Mouse (Mus musculus): Measurements from ENCODE around the gene Acot8. TPM values are rescaled to one million over a fixed set of nuclear protein-coding genes. Genes with fewer than 3 reads are reported as not detected.

Acot8 gene
- 12.0 and 18.0 TPM in 2 replicates for polyA plus RNA-seq (2015; fragmentation: Nextera tagmentation; extraction: Ambion mirVana)

GRCm38 (mm10) chr2:164804533-164805331 is at the start of gene Acot8, which contains the start of gene Zswim3:
Acot8 (minus strand) TSS chr2:164804882.
Zswim3 (plus strand) TSS chr2:164805098.
- under 1% methylated on average over 47 of the region's 47 CpGs for WGBS

DNA sequence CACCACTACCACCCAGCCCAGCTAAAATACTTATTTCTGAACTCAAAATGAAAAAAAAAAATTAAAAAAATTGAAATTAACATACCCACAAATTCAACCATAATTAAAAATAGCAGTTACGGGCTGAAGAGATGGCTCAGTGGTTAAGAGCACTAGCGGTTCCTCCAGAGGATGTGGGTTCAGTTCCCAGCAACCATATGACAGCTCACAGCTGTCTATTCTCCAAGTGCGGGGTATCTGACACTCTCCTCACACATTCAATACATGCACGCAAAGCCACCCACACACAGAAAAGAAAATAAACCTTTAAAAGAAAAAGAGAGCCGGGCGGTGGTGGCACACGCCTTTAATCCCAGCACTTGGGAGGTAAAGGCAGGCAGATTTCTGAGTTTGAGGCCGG is 45.4 kb upstream of the Acot8 start:
- H3K27me3 ChIP-seq (replicated peaks) = peaks cover 34% of the 10 kb centered on the region
- no peaks in the 10 kb centered on the region for H3K9me3 ChIP-seq
- H3K9ac ChIP-seq = no peak overlapping the region
- H3K27ac ChIP-seq (replicated peaks) = no peak overlapping the region
- H3K4me3 ChIP-seq = no peak overlapping the region
- 74% methylated on average over 8 of the region's 8 CpGs for WGBS
- H3K4me2 ChIP-seq = no peak overlapping the region
- ATAC-seq (ENCODE audit: extremely low read depth, insufficient number of reproducible peaks, low FRiP score, low TSS enrichment) = no peak
- no peaks in the 10 kb centered on the region for H3K4me1 ChIP-seq
- H3K36me3 ChIP-seq = no peaks in the 10 kb centered on the region

More at GRCm38 (mm10) chr2:164804533-164805331, at the start of gene Acot8, which contains the start of gene Zswim3:
- peak; percentile 95 for ATAC-seq (ENCODE audit: extremely low read depth, insufficient number of reproducible peaks, low FRiP score, low TSS enrichment)
- Histone ChIP-seq H3K4me3 (peak within 1 kb of the TSS; percentile 80), H3K9me3 (no peaks in the 10 kb centered on the region), H3K27ac (replicated peaks) (peak within 1 kb of the TSS; percentile 84), H3K36me3 (peaks cover 39% of the 10 kb centered on the region), H3K4me1 (peaks cover 33% of the 10 kb centered on the region), H3K4me2 (peak within 1 kb of the TSS; percentile 85), H3K9ac (peak within 1 kb of the TSS; percentile 93), H3K27me3 (replicated peaks) (no peaks in the 10 kb centered on the region)

DNA sequence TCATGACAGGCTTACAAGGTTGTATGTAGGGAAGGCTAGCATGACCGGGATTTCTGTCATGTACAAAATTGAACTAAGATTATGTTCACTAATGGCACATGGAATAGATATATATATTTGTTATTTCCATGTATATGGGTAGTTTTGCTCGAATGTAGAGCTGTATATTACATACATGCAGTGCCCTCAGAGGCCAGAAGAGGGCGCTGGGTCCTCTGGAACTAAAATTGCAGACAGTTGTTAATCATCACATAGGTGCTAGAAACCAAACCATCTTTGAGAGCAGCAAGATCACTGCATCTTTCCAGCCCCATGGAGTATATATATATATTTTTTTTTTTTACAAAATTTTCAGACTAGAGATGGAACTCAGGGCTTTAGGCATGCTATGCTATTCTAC is 41.1 kb upstream of the Acot8 start:
- Histone ChIP-seq H3K4me3 (no peak overlapping the region), H3K27me3 (replicated peaks) (no peaks in the 10 kb centered on the region), H3K9me3 (no peaks in the 10 kb centered on the region), H3K9ac (no peak overlapping the region), H3K4me2 (no peak overlapping the region), H3K36me3 (peaks cover 4% of the 10 kb centered on the region; the same call in 1 of the 2 replicates), H3K27ac (replicated peaks) (no peak overlapping the region), H3K4me1 (no peaks in the 10 kb centered on the region)
- 50% methylated on average over 3 of the region's 3 CpGs for WGBS
- ATAC-seq (ENCODE audit: extremely low read depth, insufficient number of reproducible peaks, low FRiP score, low TSS enrichment) = no peak

GRCm38 (mm10) chr2:164835164-164835563 is 30.5 kb upstream of the Acot8 start:
- 87% methylated on average over 4 of the region's 4 CpGs for WGBS
- H3K27ac ChIP-seq (replicated peaks) = no peak overlapping the region
- H3K4me1 ChIP-seq = peaks cover 31% of the 10 kb centered on the region
- H3K9me3 ChIP-seq = no peaks in the 10 kb centered on the region
- peak overlapping the region; percentile 94; the same call in 1 of the 2 replicates for H3K9ac ChIP-seq
- peak overlapping the region; percentile 81 for H3K4me3 ChIP-seq
- peaks cover 51% of the 10 kb centered on the region for H3K36me3 ChIP-seq
- peak overlapping the region; percentile 98 for H3K4me2 ChIP-seq
- no peaks in the 10 kb centered on the region for H3K27me3 ChIP-seq (replicated peaks)
- ATAC-seq (ENCODE audit: extremely low read depth, insufficient number of reproducible peaks, low FRiP score, low TSS enrichment) = no peak

GRCm38 (mm10) chr2:164834531-164834930 is 29.8 kb upstream of the Acot8 start:
- WGBS = 40% methylated on average over 8 of the region's 8 CpGs
- Histone ChIP-seq H3K4me3 (peak overlapping the region; percentile 81), H3K4me2 (peak overlapping the region; percentile 98), H3K9me3 (no peaks in the 10 kb centered on the region), H3K36me3 (peaks cover 49% of the 10 kb centered on the region), H3K27ac (replicated peaks) (peak overlapping the region; percentile 99), H3K9ac (peak overlapping the region; percentile 94), H3K27me3 (replicated peaks) (no peaks in the 10 kb centered on the region), H3K4me1 (peaks cover 31% of the 10 kb centered on the region)
- no peak for ATAC-seq (ENCODE audit: extremely low read depth, insufficient number of reproducible peaks, low FRiP score, low TSS enrichment)

DNA sequence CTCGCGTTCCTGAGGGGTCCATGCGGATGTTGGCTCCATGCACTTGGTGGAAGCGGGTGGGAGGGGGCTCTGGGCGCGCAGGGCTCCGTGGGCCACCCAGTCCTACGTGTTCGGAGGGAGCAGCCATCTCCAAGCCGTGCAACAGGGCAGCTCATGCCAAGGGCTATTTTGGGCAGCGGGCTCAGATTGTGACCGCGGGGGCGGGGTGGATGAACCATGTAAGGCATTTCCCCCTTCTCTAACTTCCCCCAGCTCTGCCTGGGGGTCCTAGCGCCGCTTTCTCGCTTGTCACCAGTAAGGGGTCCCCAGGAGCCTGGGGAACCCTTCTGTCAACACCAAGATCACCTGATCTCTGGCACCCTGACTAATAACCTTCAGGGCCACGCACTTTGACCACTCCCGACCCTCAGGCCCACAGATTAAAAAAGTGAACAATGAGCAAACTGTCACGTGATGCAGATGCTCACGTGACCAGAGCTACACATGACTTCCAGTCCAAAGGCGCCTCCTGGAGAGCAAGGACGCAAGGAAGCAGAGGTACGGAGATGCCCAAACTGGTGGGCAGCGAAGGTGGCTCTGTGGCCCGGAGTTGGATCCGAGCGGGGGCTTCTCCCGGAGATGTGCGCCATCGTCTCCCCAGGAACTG is 28.8 kb upstream of the Acot8 start, which contains the start of gene Neurl2:
TSS of gene Neurl2 (minus strand) at position 143 of the 646 bp plus-strand sequence.
- peak within 1 kb of the TSS; percentile 81 for H3K4me3 ChIP-seq
- ATAC-seq (ENCODE audit: extremely low read depth, insufficient number of reproducible peaks, low FRiP score, low TSS enrichment) = peak; percentile 71
- H3K9ac ChIP-seq = peak within 1 kb of the TSS; percentile 94
- H3K27ac ChIP-seq (replicated peaks) = peak within 1 kb of the TSS; percentile 99
- H3K4me2 ChIP-seq = peak within 1 kb of the TSS; percentile 98
- H3K27me3 ChIP-seq (replicated peaks) = no peaks in the 10 kb centered on the region
- WGBS = 0% methylated on average over 31 of the region's 31 CpGs
- H3K36me3 ChIP-seq = peaks cover 49% of the 10 kb centered on the region
- H3K9me3 ChIP-seq = no peaks in the 10 kb centered on the region
- peaks cover 31% of the 10 kb centered on the region for H3K4me1 ChIP-seq

DNA sequence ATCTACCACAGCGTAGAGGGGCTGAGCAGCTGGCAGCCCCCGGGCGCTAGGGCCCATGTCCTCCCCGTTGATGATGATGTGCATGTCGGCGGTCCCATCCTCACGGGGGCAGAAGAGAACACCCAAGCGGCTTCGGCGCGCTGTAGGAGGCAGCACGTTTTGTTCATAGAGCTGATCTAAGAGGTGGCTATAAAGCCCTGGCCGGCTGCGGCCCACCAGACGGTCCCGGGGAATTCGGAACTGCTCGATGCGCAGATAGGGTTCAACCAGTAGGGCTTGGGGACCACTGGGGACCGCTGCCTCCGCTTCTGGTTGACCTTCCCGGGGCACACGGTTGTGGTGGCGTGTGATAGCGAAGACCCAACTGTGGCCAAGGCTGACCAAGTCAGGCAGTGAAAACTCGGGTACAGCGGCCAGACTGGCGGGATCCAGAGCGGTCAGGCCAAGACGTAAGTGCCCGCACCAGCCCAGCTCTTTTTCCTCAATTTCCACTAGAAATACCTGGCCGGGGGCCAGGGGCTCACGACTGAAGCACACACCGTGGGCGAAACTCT is 28.1 kb upstream of the Acot8 start, which contains the start of gene Ctsa:
TSS of gene Ctsa (plus strand) at position 126 of the 554 bp plus-strand sequence.
- peaks cover 31% of the 10 kb centered on the region for H3K4me1 ChIP-seq
- peak; percentile 52; the same call in 1 of the 2 replicates for ATAC-seq (ENCODE audit: extremely low read depth, insufficient number of reproducible peaks, low FRiP score, low TSS enrichment)
- H3K4me3 ChIP-seq = peak within 1 kb of the TSS; percentile 81
- H3K27me3 ChIP-seq (replicated peaks) = no peaks in the 10 kb centered on the region
- peak within 1 kb of the TSS; percentile 98 for H3K4me2 ChIP-seq
- H3K9me3 ChIP-seq = no peaks in the 10 kb centered on the region
- H3K36me3 ChIP-seq = peaks cover 49% of the 10 kb centered on the region
- H3K27ac ChIP-seq (replicated peaks) = peak within 1 kb of the TSS; percentile 99
- WGBS = under 1% methylated on average over 35 of the region's 35 CpGs
- peak within 1 kb of the TSS; percentile 94 for H3K9ac ChIP-seq

DNA sequence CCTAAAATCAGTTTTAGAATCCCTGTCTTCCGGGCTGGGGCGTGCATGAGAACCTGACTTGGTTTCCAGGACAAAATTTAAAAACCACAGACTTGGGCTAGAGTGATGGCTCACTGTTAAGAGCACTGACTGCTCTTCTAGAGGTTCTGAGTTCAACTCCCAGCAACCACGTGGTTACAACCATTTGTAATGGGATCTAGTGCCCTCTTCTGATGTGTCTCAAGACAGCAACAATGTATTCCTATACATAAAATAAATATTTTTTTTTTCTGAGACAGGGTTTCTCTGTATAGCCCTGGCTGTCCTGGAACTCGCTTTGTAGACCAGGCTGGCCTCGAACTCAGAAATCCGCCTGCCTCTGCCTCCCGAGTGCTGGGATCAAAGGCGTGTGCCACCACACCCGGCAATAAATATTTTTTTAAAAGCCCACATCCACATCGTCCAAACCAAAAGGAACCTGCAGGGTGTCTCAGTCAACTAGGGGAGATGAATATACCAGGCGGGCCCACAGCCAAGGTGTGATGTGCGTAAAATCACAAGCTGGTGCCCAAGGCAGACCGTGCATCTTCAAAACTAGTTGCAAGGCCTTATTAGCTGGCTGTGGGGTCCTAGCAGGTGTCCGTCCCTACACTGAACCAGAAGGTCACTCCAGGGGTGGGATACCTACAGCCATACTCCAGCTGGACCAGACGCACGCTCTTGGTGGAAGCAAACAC is 27.5 kb upstream of the Acot8 start:
- peaks cover 49% of the 10 kb centered on the region for H3K36me3 ChIP-seq
- peak overlapping the region; percentile 98 for H3K4me2 ChIP-seq
- ATAC-seq (ENCODE audit: extremely low read depth, insufficient number of reproducible peaks, low FRiP score, low TSS enrichment) = no peak
- no peaks in the 10 kb centered on the region for H3K27me3 ChIP-seq (replicated peaks)
- peaks cover 31% of the 10 kb centered on the region for H3K4me1 ChIP-seq
- WGBS = 54% methylated on average over 16 of the region's 16 CpGs
- H3K9me3 ChIP-seq = no peaks in the 10 kb centered on the region
- H3K27ac ChIP-seq (replicated peaks) = peak overlapping the region; percentile 99
- H3K4me3 ChIP-seq = peak overlapping the region; percentile 81
- H3K9ac ChIP-seq = peak overlapping the region; percentile 94

DNA sequence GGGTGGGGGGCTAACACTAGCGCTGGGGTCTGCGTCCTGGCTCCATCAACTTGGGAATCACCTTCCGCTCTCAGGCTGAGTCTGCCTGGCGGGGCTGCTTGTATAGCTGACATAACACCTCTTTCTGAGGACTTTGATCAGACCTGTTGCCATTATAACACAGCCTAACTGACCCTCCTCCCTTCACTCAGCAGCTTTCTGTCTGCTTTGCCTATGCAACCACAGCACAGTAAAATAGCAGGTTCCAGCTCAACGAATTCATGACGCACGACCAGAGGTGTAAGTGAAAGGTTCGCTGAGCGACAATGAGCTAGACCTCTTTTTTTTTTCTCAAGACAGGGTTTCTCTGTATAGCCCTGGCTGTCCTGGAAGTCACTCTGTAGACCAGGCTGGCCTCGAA is 26.3 kb upstream of the Acot8 start:
- ATAC-seq (ENCODE audit: extremely low read depth, insufficient number of reproducible peaks, low FRiP score, low TSS enrichment) = no peak
- H3K27me3 ChIP-seq (replicated peaks) = no peaks in the 10 kb centered on the region
- H3K27ac ChIP-seq (replicated peaks) = no peak overlapping the region
- 84% methylated on average over 10 of the region's 10 CpGs for WGBS
- peaks cover 31% of the 10 kb centered on the region for H3K4me1 ChIP-seq
- H3K9me3 ChIP-seq = no peaks in the 10 kb centered on the region
- H3K4me2 ChIP-seq = 0 out of 2 replicates have a peak overlapping the region, but pooled peaks have one; percentile 98
- H3K4me3 ChIP-seq = no peak overlapping the region
- peaks cover 50% of the 10 kb centered on the region for H3K36me3 ChIP-seq
- peak overlapping the region; percentile 4 for H3K9ac ChIP-seq

GRCm38 (mm10) chr2:164829090-164829489 is 24.4 kb upstream of the Acot8 start:
- no peaks in the 10 kb centered on the region for H3K27me3 ChIP-seq (replicated peaks)
- H3K9me3 ChIP-seq = no peaks in the 10 kb centered on the region
- H3K9ac ChIP-seq = no peak overlapping the region
- 92% methylated on average over 1 of the region's 1 CpGs for WGBS
- H3K4me2 ChIP-seq = no peak overlapping the region
- peaks cover 54% of the 10 kb centered on the region for H3K36me3 ChIP-seq
- no peak overlapping the region for H3K27ac ChIP-seq (replicated peaks)
- peaks cover 19% of the 10 kb centered on the region for H3K4me1 ChIP-seq
- ATAC-seq (ENCODE audit: extremely low read depth, insufficient number of reproducible peaks, low FRiP score, low TSS enrichment) = no peak
- H3K4me3 ChIP-seq = no peak overlapping the region

Measured in heart, embryonic 13.5 days (tissue).